Mouse (Mus musculus): ENCODE measurements around the gene Ino80. TPM values are rescaled to one million over a fixed set of nuclear protein-coding genes. Genes with fewer than 3 reads are reported as not detected.
A peak's percentile ranks its signal among the peaks of the same experiment; 100 is the strongest.

The Ino80 gene
- total and polyA plus RNA-seq, 3 experiments = 10.6 to 17.8 (median 11.4) TPM

DNA sequence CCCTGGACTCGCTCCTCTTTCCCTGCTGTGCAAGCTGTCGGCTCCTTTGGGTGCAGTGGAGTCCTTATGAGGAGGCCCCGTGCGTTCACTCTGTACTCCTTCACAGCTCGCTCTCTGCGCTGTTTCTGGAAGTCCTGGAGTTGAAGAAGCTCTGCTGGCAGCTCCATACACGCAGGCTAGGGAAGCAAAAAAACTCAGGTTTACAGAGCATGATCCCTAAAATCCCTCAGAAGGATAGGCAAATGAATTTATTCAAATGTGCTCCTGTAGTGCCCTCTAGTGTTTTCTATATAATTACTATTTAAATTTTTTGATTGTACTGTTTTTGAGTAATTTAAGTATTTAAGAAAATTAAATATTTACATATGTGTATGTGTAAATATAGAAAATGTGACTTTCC lies 43.1 kb upstream of the Ino80 start:
- H3K9me3 ChIP-seq (replicated peaks; ENCODE audit: low read length) = no peaks in the 10 kb centered on the region
- DNase-seq (ENCODE audit: extremely low read depth) = no peak
- H3K36me3 ChIP-seq (replicated peaks in 1 of 2; ENCODE audit: control insufficient read depth in 1 of 2, insufficient read depth in 1 of 2, low read length in 1 of 2) = no peaks in the 10 kb centered on the region
- no peak overlapping the region for H3K4me3 ChIP-seq (replicated peaks in 1 of 3; ENCODE audit: low read depth in 2 of 3, low read length in 2 of 3, poor library complexity in 1 of 3)
- peaks cover 0 to 20% of the 10 kb centered on the region in 2 experiments; a peak in 2 of 4 replicates for H3K4me1 ChIP-seq (ENCODE audit: control insufficient read depth in 1 of 2, insufficient read depth in 2 of 2)
- H3K27me3 ChIP-seq (replicated peaks) = no peaks in the 10 kb centered on the region
- TF ChIP-seq RAD21 (IDR thresholded peaks at IDR 0.05; ENCODE audit: low read depth, low read length) = peak; percentile 48
- no peak for TF ChIP-seq ZC3H11A (IDR thresholded peaks at IDR 0.05; ENCODE audit: low read depth, low read length)
- TF ChIP-seq MAZ (IDR thresholded peaks at IDR 0.05; ENCODE audit: low read depth, low read length) = no peak
- no peak for TF ChIP-seq NELFE (IDR thresholded peaks at IDR 0.05; ENCODE audit: low read depth, low read length)
- TF ChIP-seq ETS1 (conservative IDR thresholded peaks at IDR 0.05; ENCODE audit: low read depth, low read length) = no peak
- TF ChIP-seq TCF12 (IDR thresholded peaks at IDR 0.05; ENCODE audit: low read depth, low read length) = no peak
- no peak for TF ChIP-seq EP300 (IDR thresholded peaks at IDR 0.05; ENCODE audit: low read length)
- TF ChIP-seq PAX5 (IDR thresholded peaks at IDR 0.05; ENCODE audit: low read length) = no peak
- no peak for TF ChIP-seq JUN (IDR thresholded peaks at IDR 0.05; ENCODE audit: insufficient read depth, low read depth, low read length)
- peak in 1 of 2 experiments; percentile 46; a peak in 2 of 4 replicates for TF ChIP-seq CTCF (conservative IDR thresholded peaks at IDR 0.05 in 1 of 2, IDR thresholded peaks at IDR 0.05 in 1 of 2; ENCODE audit: low read depth in 2 of 2, low read length in 2 of 2)
- no peak for TF ChIP-seq POLR2AphosphoS2 (IDR thresholded peaks at IDR 0.05; ENCODE audit: low read depth, low read length)
- no peak for TF ChIP-seq POLR2A (IDR thresholded peaks at IDR 0.05; ENCODE audit: low read depth, low read length)
- no peak for TF ChIP-seq HCFC1 (IDR thresholded peaks at IDR 0.05; ENCODE audit: low read depth, low read length)
- TF ChIP-seq RCOR1 (conservative IDR thresholded peaks at IDR 0.05; ENCODE audit: low read depth, low read length) = no peak
- TF ChIP-seq USF2 (conservative IDR thresholded peaks at IDR 0.05; ENCODE audit: low read depth, low read length) = no peak
- no peak for TF ChIP-seq KAT2A (IDR thresholded peaks at IDR 0.05; ENCODE audit: insufficient replicate concordance, low read length)
- TF ChIP-seq CHD2 (IDR thresholded peaks at IDR 0.05; ENCODE audit: low read length) = no peak
- in situ Hi-C loops (cut with MboI; ENCODE audit: low pct_ligation_motif_present, low pct_unique_long_range_greater_than_20kb, low sequenced_read_pairs) = no loop called here
- H3K79me2 ChIP-seq (replicated peaks; ENCODE audit: control insufficient read depth, extremely low read depth, insufficient read depth, poor library complexity, severe bottlenecking) = no peaks in the 10 kb centered on the region
- H3K27ac ChIP-seq (ENCODE audit: insufficient read depth, low read depth) = no peak overlapping the region
- H3K9ac ChIP-seq (ENCODE audit: insufficient read depth, low read depth) = no peak overlapping the region
- dilution Hi-C loops (cut with MboI; ENCODE audit: extremely low pct_ligation_motif_present, extremely low pct_unique_long_range_greater_than_20kb, low sequenced_read_pairs) = no loop called here
- no peak overlapping the region for H3K4me2 ChIP-seq (ENCODE audit: insufficient read depth, low read depth, poor library complexity, severe bottlenecking)

DNA sequence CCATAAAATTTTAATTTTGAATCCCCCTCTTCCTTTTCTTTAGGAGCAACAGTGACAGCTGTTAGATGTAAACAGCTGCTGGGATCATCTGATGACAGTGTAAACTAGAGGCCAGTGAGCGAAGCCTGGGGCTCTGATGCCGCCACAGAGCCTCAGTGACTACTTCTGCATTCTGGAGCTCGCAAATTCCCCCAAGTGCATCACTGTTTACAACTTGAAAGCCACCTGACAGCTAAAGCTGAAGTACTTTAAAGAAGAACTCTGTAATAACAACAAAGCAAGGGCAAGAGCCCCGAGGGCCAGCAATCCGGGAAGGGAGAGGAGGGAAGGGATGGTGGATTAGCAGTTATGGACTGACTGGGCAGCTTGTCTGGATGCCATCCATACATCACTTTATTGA lies 39.3 kb upstream of the Ino80 start:
- H3K9me3 ChIP-seq (replicated peaks; ENCODE audit: low read length) = no peaks in the 10 kb centered on the region
- in situ Hi-C loops (cut with MboI; ENCODE audit: low pct_ligation_motif_present, low pct_unique_long_range_greater_than_20kb, low sequenced_read_pairs) = no loop called here
- no peak overlapping the region for H3K4me3 ChIP-seq (replicated peaks in 1 of 3; ENCODE audit: low read depth in 2 of 3, low read length in 2 of 3, poor library complexity in 1 of 3)
- DNase-seq (ENCODE audit: extremely low read depth) = peak; percentile 29
- dilution Hi-C loops (cut with MboI; ENCODE audit: extremely low pct_ligation_motif_present, extremely low pct_unique_long_range_greater_than_20kb, low sequenced_read_pairs) = no loop called here
- H3K27me3 ChIP-seq (replicated peaks) = no peaks in the 10 kb centered on the region
- TF ChIP-seq CTCF (conservative IDR thresholded peaks at IDR 0.05 in 1 of 2, IDR thresholded peaks at IDR 0.05 in 1 of 2; ENCODE audit: low read depth in 2 of 2, low read length in 2 of 2) (no peak), IRF4 (IDR thresholded peaks at IDR 0.05; ENCODE audit: low read depth, low read length) (0 out of 2 replicates have a peak, but pooled peaks have one; percentile 12)
- H3K4me1 ChIP-seq (ENCODE audit: control insufficient read depth in 1 of 2, insufficient read depth in 2 of 2) = peaks cover 0 to 20% of the 10 kb centered on the region in 2 experiments; a peak in 2 of 4 replicates
- H3K36me3 ChIP-seq (replicated peaks in 1 of 2; ENCODE audit: control insufficient read depth in 1 of 2, insufficient read depth in 1 of 2, low read length in 1 of 2) = no peaks in the 10 kb centered on the region
- H3K79me2 ChIP-seq (replicated peaks; ENCODE audit: control insufficient read depth, extremely low read depth, insufficient read depth, poor library complexity, severe bottlenecking) = no peaks in the 10 kb centered on the region
- H3K4me2 ChIP-seq (ENCODE audit: insufficient read depth, low read depth, poor library complexity, severe bottlenecking) = no peak overlapping the region; the same call in 1 of the 2 replicates
- H3K9ac ChIP-seq (ENCODE audit: insufficient read depth, low read depth) = no peak overlapping the region; the same call in 1 of the 2 replicates
- no peak overlapping the region for H3K27ac ChIP-seq (ENCODE audit: insufficient read depth, low read depth)
